Mouse (Mus musculus) thymus, postnatal 25 days (tissue): ENCODE measurements around the gene Rap1gap.

Source experiments
- DNase-seq: peaks from one replicate; pipeline ENCODE4 v3.0.0; 2022

Rap1gap gene

GRCm38 (mm10) chr4:137724766-137725165 is 60.2 kb downstream of the Rap1gap start:
- peak; percentile 73 for DNase-seq

GRCm38 (mm10) chr4:137725541-137726145 is 61.1 kb downstream of the Rap1gap start:
- DNase-seq: no peak

- no peak for DNase-seq
These were observed 62.4 kb downstream of the Rap1gap start for GRCm38 (mm10) chr4:137726739-137727505.

GRCm38 (mm10) chr4:137727506-137728187 is 63.1 kb downstream of the Rap1gap start:
- DNase-seq: no peak

GRCm38 (mm10) chr4:137728399-137729154 is 64.1 kb downstream of the Rap1gap start:
- DNase-seq: no peak

GRCm38 (mm10) chr4:137729155-137729855 is 64.8 kb downstream of the Rap1gap start:
- DNase-seq: no peak

GRCm38 (mm10) chr4:137730134-137730533 is 65.6 kb downstream of the Rap1gap start:
- peak; percentile 74 for DNase-seq

- DNase-seq: no peak
These were observed 66.2 kb downstream of the Rap1gap start for GRCm38 (mm10) chr4:137730757-137731156.

- no peak for DNase-seq
These were observed 67.4 kb downstream of the Rap1gap start for GRCm38 (mm10) chr4:137731891-137732290.

GRCm38 (mm10) chr4:137732361-137732760 is 67.8 kb downstream of the Rap1gap start:
- DNase-seq: no peak

- no peak for DNase-seq
These were observed 68.4 kb downstream of the Rap1gap start for GRCm38 (mm10) chr4:137732962-137733361.

GRCm38 (mm10) chr4:137733459-137733858 is 68.9 kb downstream of the Rap1gap start:
- DNase-seq: no peak

GRCm38 (mm10) chr4:137736220-137736701 is 71.7 kb downstream of the Rap1gap start:
- DNase-seq: no peak

GRCm38 (mm10) chr4:137737760-137738159 is 73.2 kb downstream of the Rap1gap start:
- DNase-seq: no peak

GRCm38 (mm10) chr4:137739151-137739923 is 74.8 kb downstream of the Rap1gap start:
- peak; percentile 33 for DNase-seq

GRCm38 (mm10) chr4:137740350-137740749 is 75.8 kb downstream of the Rap1gap start:
- DNase-seq: no peak

GRCm38 (mm10) chr4:137743791-137744190 is 79.3 kb downstream of the Rap1gap start:
- DNase-seq: no peak

GRCm38 (mm10) chr4:137744433-137744918 is 80.0 kb downstream of the Rap1gap start:
- DNase-seq: no peak

- no peak for DNase-seq
These were observed 82.6 kb downstream of the Rap1gap start for GRCm38 (mm10) chr4:137747091-137747490.

- no peak for DNase-seq
These were observed 83.1 kb downstream of the Rap1gap start for GRCm38 (mm10) chr4:137747590-137747989.

- DNase-seq: no peak
These were observed 84.2 kb downstream of the Rap1gap start for GRCm38 (mm10) chr4:137748726-137749125.
